Mouse (Mus musculus): Measurements from ENCODE around the gene Pdk2. TPM values are rescaled to one million over a fixed set of nuclear protein-coding genes. Genes with fewer than 3 reads are reported as not detected.

Pdk2 gene
- total RNA-seq, 2 experiments from 2014 or later, result 104 to 110 TPM

- intact Hi-C loops (cut with DNase I), result loop anchor here (5.0 kb wide), 1 partner anchor 49 kb away; the partner anchor contains the start of gene Pdk2
- DNase-seq (ENCODE audit: low spot score in 2 of 2), result peak in 1 of 2 experiments; percentile 49
Observed at GRCm38 (mm10) chr11:94992754-94993606, 48.2 kb downstream of the Pdk2 start.

DNA sequence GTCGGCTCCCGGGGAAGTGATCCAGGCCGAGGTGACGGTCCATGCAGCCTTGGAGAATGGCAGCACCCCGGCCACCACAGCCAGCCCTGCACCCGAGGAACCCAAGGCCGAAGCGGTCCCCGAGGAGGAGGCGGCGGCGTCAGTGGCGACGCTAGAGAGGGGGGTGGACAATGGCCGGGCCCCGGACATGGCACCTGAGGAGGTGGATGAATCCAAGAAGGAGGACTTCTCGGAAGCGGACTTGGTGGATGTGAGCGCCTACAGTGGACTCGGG lies 48.7 kb downstream of the Pdk2 start:
- no peak for DNase-seq (ENCODE audit: low spot score in 2 of 2)
- intact Hi-C loops (cut with DNase I), result loop anchor here (5.0 kb wide), 1 partner anchor 50 kb away; the partner anchor contains the start of gene Pdk2

- DNase-seq (ENCODE audit: low spot score in 2 of 2), result peak in 1 of 2 experiments; percentile 69
- intact Hi-C loops (cut with DNase I), result loop anchor here (5.0 kb wide), 1 partner anchor 50 kb away; the partner anchor contains the start of gene Pdk2
Observed at GRCm38 (mm10) chr11:94991641-94992479, 49.3 kb downstream of the Pdk2 start.

DNA sequence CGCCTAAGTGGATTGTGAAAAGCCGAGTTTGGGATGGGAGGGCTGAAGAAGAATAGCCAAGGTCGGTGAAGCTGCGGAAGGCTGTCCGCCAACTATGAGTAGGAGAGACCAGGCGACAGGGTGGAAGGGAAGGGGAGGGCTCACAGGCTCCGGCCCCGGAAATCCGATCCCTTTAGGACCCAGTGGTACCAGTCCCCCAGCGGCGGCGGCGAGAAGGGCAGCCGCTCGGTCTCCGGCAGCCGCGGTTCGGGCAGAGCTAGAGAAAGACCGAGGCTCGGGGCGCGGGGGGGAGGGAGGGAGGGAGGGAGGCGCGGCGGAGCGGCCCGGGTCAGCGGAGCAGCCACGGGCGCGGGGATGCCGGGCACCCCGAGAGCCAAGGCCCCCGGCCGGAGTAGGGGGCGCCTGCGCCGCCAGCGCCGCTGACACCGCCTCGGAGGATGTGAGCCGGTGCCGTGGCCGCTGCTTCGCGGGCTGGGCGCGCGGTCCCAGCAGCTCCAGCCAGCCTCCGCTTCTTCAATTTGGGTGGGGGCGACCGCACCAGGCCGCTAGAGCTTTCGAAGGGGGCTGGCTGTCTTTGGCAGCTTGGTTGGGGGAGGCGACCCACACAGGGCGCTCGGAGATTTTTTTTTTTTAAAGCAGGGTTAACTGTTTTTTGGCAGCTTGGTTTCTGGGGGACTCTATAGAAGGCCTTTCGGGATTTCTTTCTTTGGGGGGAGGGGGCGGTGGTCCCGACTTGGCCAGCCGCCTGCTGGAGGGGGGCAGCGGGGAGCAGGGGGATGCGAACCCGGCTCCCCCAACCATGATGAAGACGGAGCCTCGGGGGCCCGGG lies 50.2 kb downstream of the Pdk2 start, which contains the start of gene Ppp1r9b:
Gene Ppp1r9b (plus strand): TSS at position 287 of the 829 bp plus-strand sequence.
- DNase-seq (ENCODE audit: low spot score in 2 of 2), result peak; percentile 93
- intact Hi-C loops (cut with DNase I), result loop anchor here (5.0 kb wide), 1 partner anchor 51 kb away; the partner anchor contains the start of gene Pdk2

DNA sequence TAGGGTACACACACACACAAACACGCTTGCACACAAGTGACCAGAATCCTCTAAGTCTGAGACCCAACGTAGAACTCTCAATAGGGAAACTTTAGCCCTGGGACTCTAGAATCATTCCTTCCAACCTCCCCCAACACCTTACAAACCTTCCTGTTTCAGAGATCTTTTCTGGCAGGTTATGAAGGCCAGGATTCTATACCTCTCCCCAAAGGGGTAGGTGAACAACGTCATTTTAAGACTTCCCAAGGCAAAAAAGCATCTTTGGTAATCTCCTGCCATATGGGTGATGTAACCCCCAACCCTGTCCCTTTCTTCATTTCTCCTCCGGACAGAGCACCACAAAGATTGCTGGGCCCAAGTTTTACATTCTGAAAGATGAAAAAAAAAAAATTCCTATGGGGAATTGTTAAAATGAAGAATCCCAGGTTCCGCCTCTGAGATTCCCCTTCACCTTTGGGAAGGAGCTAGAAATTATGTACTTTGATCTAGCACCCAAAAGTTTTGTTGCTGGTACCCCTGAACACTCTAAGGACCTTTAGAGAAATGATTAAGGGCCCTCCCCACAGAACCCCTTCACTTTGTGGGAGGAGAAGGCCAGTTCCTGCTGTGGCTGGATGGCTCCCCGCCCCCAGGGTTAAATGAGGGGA lies 50.9 kb downstream of the Pdk2 start:
- no peak for DNase-seq (ENCODE audit: low spot score in 2 of 2)
- intact Hi-C loops (cut with DNase I), result loop anchor here (5.0 kb wide), 1 partner anchor 52 kb away; the partner anchor contains the start of gene Pdk2

DNA sequence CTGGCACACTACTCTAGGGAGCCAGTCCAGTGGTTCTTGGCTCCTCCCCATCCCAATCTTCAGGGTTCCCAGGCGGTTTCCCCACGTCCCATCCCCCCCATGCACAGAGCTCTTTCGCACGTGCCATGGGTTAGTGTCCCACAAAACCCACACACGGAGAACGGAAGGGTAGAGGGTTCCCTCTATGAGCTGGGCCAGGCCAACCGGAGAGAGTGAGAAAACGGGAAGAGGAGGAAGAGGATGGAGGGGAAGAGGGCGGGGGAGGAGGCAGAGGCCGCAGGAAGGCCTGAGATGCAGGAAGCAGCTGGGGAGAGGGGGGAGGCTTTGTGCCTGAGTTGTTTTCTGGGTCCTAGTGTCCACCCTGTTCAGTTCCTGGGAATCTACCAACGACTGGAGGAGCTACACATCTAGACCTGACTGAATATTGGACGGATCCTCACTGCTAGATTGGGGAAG lies 51.6 kb downstream of the Pdk2 start:
- intact Hi-C loops (cut with DNase I), result loop anchor here (1.0 to 5.0 kb wide), 2 partner anchors 10 to 53 kb away; partner anchors contain the start of gene Pdk2
- peak; percentile 81 to 82 for DNase-seq (ENCODE audit: low spot score in 2 of 2)

DNA sequence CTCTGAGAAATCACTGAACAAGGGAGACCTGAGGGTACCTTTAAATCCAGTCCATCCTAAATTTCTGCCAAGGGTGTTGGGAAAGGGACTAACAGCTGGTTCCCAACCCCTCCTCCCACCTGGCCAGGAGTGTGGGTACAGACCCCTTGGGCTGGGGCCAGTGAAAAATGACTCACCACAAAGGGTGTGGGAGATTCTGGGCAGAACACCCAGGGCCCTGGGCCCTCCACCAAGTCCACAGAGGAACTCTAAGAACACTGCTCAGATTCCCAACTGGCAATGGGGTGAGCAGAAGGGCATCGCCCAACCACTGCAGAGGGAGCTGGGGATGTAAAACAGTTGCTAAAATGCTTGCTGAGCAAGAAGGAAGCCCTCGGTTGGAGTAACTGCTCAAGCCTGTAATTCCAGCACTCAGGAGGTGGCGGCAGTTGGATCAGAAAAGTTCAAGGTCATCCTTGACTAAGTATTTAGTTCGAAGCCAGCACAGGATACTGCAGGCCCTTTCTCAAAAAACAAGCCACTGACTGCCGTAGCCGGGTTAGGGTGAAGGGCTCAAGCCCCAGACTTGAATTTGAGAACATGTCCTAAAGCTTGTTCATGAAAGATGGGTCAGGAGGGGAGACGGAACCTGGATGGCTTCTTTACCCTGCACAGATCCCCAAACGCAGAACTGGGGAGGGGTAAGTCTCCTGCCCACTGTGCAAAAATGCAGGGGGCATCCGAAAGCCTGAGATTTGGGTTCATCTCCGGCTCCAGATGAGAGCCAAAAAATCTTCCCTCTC lies 52.2 kb downstream of the Pdk2 start:
- intact Hi-C loops (cut with DNase I), result loop anchor here (1.0 kb wide), 1 partner anchor 10 kb away; no protein-coding TSS in a partner anchor
- peak in 1 of 2 experiments; percentile 58 for DNase-seq (ENCODE audit: low spot score in 2 of 2)

- intact Hi-C loops (cut with DNase I), result no loop called here
- DNase-seq (ENCODE audit: low spot score in 2 of 2), result no peak
Observed at GRCm38 (mm10) chr11:94987851-94988250, 53.3 kb downstream of the Pdk2 start.

DNA sequence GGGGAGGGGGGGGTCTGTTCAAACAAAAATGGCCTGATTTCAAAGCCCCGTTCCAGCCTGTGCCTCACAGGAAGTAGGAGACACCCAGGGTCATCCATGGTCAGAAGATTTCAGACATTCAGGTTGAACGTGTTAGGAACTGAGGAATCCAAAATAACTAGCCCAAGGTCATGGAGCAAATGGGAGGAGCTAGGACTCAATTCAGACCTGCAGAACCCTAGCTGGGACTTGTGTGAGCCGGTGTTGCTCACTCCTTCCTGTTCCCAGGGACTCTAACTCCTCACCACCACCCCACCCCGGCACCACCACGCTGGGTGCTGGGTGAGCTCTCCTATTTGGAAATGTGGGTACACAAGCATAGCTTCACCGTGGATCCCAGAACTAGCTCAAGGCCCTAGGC lies 53.8 kb downstream of the Pdk2 start:
- intact Hi-C loops (cut with DNase I), result no loop called here
- no peak for DNase-seq (ENCODE audit: low spot score in 2 of 2)

- intact Hi-C loops (cut with DNase I), result no loop called here
- no peak for DNase-seq (ENCODE audit: low spot score in 2 of 2)
Observed at GRCm38 (mm10) chr11:94986435-94986834, 54.7 kb downstream of the Pdk2 start.

- intact Hi-C loops (cut with DNase I), result no loop called here
- no peak for DNase-seq (ENCODE audit: low spot score in 2 of 2)
Observed at GRCm38 (mm10) chr11:94985822-94986221, 55.3 kb downstream of the Pdk2 start.

DNA sequence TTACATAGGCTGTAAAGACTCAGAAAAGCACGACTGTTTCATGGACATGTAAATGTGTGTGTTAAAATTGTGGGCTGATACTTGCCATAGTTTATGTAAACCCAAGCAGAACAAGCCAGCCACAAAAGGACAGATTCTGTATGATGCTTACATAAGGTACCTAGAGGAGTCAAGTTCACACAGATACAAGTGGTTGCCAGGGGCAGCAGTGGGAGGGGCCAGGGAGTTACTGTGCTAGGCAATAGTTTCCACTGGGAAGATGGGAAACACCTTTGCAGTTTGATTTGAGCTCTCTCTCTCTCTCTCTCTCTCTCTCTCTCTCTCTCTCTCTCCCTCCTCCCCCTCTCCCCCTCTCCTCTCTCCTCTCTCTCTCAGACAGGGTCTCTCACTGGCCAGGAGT lies 56.0 kb downstream of the Pdk2 start:
- intact Hi-C loops (cut with DNase I), result no loop called here
- DNase-seq (ENCODE audit: low spot score in 2 of 2), result no peak

DNA sequence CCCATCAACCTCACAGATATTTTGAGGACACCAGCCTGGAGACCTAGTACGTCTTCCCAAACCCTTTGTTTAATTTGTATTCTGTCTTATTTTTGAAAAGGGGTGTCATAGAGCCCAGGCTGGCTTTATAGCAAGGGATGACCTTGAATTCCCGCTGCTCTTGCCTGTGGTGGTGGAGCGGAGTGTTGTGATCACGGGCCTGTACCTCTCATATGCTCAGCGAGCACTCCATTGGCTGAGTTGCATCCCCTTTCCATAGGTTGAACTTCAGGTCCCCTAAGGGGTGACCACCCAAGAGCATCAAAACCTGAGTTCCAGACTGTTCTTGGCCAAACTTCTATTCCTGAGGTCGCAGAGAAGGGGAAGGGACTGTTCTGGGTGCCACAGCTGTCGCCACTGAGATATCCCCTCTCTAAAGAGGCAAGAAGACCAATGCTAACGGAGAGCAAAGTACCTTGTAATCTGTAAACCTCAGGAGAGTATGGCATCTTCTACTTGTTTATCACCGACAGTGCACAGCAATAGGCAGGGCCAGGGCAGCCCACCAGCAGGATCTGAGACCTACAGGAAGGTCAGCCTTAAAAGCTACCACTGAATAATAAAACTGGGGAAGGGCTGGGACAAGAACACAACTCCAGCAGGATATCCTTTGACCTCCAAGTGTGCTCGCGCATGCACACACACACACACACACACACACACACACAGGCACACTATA lies 61.5 kb downstream of the Pdk2 start:
- intact Hi-C loops (cut with DNase I), result loop anchor here (1.0 to 10.0 kb wide), 3 partner anchors 10 to 125 kb away; no protein-coding TSS in a partner anchor
- DNase-seq (ENCODE audit: low spot score in 2 of 2), result no peak

GRCm38 (mm10) chr11:94978947-94979346 lies 62.2 kb downstream of the Pdk2 start:
- intact Hi-C loops (cut with DNase I), result loop anchor here (1.0 to 10.0 kb wide), 3 partner anchors 10 to 126 kb away; no protein-coding TSS in a partner anchor

DNA sequence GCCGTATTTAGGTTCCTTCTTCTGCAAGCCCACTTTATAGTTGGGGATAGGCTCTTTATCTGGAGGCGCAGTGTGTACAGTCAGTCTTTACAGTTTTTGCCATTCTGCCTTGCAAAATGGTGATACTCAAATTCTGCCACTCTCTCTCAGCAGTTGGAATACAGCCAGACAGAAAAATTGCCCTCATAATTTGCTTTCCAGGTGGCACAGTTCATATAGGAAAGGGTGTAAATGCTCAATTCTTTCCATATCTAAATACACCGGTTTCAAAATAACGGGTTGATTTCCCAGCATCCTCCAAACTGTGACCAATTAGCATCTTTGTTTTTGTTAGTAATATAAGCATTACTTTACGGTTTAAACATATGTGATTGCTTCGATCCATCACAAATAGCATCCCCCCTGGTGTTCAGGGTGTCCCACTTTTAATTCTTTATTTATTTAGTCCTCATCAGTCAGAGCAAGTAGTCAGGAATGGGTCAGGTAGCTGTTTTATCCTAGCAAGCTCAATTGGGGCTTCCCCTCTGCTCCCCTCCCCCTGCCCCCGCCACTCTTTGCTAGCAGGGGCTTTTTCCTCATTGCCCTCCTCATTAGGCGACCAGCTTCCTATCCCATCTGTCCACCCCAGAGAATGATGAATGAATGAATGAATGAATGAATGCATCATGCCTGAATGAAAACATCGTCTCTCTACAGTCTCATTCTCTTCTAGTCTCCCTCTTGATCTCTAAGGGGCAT lies 62.8 kb downstream of the Pdk2 start:
- intact Hi-C loops (cut with DNase I), result loop anchor here (2.0 to 10.0 kb wide), 2 partner anchors 22 to 126 kb away; no protein-coding TSS in a partner anchor

More at GRCm38 (mm10) chr11:94978947-94979346, 62.2 kb downstream of the Pdk2 start:
- peak; percentile 96 to 98 for DNase-seq (ENCODE audit: low spot score in 2 of 2)

More for the DNA sequence above, 62.8 kb downstream of the Pdk2 start:
- peak in 1 of 2 experiments; percentile 3 for DNase-seq (ENCODE audit: low spot score in 2 of 2)
